Mouse (Mus musculus) ovary, postnatal 10 days (tissue): ENCODE results near the gene 6430548M08Rik.

Source experiments
- DNase-seq: peaks from one replicate; pipeline ENCODE4 v3.0.0; 2022; ENCODE audit warnings: low spot score

Gene 6430548M08Rik

GRCm38 (mm10) chr8:120113758-120114255 is at the start of gene 6430548M08Rik:
6430548M08Rik (plus strand) TSS chr8:120114152.
- DNase-seq, result peak; percentile 96

- no peak for DNase-seq
Measured at GRCm38 (mm10) chr8:120065611-120066010, 48.3 kb upstream of the 6430548M08Rik start.

DNA sequence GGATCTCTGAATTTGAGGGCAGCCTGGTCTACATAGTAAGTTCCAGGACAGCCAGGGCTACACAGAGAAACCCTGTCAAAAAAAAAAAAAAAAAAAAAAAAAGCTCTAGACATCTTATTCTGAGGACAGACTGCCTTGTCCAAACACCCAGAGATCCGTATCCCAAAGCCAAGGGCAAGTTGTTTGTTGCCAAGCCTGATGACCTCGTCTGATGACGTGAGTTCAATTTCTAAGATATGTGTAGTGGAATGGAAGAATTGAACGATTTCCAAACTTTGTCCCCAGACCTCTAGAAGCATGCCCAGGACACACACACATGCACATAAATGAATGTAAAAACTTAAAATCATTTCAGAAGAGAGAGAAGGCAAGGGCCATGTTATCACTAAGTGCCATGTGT is 47.7 kb upstream of the 6430548M08Rik start:
- DNase-seq, result no peak

DNA sequence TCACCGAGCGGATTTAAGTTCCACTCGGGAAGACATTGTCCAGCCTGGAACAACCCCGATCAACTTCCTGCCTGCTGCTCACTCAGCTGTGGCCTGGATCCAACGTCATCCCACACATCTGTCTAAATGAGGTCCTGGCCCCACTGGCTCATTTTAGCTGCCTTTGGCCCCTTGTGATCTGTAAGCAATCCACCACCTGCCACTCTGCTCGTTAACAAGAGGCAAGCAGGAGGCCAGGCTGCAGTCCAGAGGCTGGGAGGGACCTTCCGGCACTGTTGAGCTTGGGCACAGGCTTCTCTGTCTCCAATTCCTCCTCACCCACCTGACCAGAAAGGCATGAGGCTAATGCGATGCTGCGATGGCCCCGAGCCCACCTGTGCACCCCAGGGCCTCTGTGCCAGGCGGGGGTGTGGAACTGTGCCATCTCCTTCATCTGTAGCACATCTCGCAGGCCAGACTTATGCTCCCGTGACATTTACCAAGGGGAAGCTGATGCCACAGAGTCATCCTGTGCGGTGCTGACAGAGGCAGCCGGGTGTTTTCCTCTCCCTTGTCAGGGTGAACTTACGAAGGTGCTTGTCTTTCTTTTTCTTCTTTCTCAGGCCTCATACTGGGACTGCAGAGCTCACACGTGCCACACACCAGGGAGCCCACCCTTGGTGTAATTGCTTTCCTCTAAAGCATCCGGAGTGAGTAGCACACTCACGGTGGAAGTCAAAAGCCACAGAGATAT is 45.9 kb upstream of the 6430548M08Rik start:
- DNase-seq, result no peak

- peak; percentile 81 for DNase-seq
Measured at GRCm38 (mm10) chr8:120071684-120072083, 42.3 kb upstream of the 6430548M08Rik start.

GRCm38 (mm10) chr8:120072259-120072658 is 41.7 kb upstream of the 6430548M08Rik start:
- DNase-seq, result no peak

DNA sequence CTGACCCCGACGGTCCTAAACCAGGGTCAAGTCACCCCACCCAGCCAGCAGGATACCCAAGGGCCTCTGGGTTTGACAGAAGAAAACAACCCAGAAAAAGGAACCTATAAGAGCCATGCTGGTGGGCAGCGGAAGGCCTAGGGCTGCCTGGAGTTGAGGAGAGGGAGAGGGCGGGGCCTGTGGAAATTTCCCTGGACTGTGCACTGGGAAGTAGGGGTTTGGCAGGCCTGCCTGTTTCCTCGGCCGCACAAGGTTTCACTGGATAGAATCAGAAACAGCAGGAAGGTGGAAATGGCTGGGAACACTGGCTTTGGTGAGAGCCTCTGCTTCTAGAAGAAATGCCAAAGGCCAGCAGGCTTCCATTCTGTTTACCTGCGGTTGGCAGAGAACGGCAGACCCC is 41.1 kb upstream of the 6430548M08Rik start:
- no peak for DNase-seq

DNA sequence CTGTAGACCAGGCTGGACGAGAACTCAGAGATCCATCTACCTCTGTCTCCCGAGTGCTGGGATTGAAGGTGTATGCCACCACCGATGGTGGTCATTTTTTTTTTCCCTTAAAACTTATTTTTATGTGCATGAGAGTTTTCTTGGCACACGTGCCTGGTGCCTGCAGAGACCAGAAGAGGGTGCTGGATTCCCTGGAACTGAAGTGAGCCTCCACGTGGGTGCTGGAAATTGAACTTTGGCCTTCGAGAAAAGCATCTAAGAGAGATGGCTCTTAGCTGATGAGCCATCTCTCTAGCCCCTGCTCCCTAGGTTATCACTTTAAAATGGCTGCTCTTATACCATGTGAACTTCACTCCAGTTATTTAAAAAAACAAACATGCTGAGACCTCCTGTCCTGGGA is 39.4 kb upstream of the 6430548M08Rik start:
- no peak for DNase-seq

GRCm38 (mm10) chr8:120075347-120075746 is 38.6 kb upstream of the 6430548M08Rik start:
- DNase-seq, result no peak

DNA sequence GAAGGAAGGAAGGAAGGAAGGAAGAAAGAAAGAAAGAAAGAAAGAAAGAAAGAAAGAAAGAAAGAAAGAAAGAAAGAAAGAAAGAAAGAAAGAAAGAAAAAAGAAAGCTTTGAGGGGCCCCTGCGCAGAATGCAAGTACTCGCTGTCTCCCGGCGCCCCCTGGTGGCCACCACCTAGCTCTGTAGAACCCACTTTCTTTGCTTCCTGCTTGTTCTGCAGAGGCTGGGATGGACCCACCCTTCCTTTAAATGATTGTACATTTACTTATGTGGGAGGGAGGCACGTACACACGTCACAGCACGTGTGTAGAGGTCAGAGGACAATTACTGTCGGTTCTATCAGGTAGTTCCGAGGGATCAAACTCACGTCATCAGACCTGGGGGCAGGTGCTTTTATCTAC is 35.9 kb upstream of the 6430548M08Rik start:
- peak; percentile 45 for DNase-seq

DNA sequence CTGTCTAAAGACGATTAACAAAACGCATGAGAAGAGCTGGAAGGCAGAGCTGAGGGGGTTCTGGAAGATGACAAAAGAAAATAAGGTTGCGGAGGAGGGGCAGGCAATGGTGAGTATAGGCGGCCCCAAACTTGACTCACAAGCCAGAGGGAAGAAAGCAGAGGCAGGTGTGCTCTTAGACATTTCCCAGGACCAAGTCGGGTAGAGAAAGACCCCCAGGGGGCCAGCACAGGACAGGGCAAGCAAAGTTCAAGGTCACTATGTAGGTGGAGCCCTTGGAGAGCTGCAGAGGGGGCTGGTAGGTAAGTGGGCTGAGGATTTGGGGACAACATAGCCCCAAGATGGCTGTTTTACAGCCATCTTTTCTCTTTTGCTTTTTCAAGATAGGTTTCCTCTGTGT is 34.6 kb upstream of the 6430548M08Rik start:
- no peak for DNase-seq

GRCm38 (mm10) chr8:120083261-120083660 is 30.7 kb upstream of the 6430548M08Rik start:
- DNase-seq, result no peak

- no peak for DNase-seq
Measured at GRCm38 (mm10) chr8:120084783-120085182, 29.2 kb upstream of the 6430548M08Rik start.

DNA sequence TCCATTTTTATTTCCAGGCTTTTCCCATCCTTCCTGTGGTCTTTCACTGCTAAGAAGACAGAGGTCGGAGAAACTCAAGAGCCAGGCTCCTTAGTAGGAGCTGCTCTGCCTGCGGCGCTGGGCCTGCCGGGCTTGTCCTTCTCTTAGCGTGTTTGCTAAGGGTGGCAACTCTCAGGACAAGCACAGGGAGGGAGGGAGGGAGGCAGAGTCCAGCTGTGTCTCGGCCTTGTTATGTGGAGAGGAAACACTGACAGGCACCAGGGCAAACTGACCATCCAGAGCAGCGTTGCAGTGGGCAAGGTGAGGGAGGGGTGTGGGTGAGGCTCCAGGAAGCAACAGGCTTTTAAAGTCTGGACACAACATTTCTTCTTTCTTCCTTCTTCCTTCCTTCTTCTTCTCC is 24.4 kb upstream of the 6430548M08Rik start:
- no peak for DNase-seq

DNA sequence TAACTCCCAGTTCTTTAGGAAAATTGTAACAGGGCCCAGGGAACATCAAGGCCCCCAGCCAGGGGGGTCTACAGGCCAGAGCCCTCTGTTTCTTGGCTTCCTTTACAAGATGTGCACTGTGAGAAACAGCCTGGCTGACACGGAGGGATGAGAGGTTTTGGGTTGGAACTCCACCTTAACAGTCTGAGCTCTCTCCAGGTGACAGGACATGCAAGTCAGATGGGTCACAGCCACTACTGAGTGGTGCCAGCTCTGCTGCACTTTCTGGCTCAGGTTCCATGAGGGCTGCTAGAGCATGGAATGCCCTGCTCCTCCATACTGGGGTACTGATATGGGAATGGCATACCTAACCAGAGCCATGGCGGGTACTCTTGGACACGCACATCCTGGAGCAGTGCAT is 22.9 kb upstream of the 6430548M08Rik start:
- no peak for DNase-seq

DNA sequence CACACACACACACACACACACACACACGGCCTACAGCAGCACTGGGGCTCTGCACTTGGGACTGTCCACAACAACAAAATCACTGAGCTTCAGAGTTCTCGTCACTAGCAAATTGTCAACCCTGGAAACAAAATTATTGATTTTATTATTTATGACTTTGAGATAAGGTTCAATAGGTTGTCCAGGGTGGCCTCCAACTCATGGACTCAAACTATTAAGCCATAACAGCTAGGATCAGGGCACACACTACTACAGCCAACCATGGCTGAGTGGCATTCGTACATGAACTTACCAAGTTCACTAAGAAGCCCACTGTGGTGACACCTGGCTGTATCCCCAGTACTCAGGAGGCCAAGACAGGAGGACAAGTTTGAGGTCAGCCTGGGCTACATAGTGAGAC is 20.8 kb upstream of the 6430548M08Rik start:
- no peak for DNase-seq

DNA sequence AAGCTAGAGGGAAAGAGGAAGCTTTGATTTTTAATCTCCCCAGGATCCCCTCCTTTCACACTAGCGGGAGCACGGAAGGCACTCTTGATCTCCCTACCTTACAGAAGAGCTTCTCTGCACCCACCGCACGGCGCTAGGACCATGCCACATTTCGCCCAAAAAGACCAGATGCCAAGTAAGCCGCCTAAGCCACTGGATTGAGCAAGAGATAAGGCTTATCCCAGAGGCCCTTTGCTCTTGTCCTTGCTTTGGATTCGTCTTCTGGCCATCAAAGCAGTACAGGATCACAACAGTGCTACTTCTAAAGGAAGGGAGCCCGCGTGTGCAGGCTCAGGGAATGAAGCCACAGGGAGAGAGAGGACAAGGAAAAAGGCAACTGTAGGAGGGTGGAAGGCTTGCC is 19.2 kb upstream of the 6430548M08Rik start:
- DNase-seq, result no peak

GRCm38 (mm10) chr8:120096486-120096885 is 17.5 kb upstream of the 6430548M08Rik start:
- DNase-seq, result no peak

DNA sequence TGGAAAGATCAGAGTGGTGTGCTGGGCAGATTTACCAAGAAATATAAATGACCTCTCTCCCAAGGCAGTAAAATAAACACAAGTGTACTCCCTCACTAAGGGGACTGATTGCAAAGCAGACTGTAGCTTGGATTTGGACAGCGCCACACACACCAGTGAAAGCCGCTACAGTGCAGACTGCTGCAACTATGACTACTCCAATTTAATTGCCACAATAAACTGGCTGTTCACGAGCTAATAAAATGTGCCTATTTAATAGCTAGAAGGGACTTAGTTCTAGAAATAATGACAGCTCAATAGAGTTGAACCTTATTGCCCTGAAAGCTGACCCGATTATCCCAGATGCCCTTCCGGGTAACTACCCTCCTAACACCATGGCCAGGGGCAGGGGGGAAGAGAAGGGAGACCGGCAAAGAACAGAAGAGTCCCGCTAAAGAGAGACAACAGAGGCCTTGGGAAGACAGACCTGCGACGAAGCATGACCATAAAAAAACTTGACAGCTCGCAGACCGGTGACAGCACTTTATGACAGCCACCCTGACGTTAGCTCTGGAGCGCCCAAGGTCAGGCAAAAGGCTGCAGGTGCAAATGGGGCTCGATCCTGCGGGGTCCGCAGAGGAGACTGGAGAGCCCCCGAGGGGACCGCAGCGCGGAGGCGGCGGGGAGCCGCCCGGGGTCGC is 13.4 kb upstream of the 6430548M08Rik start:
- no peak for DNase-seq

GRCm38 (mm10) chr8:120101068-120101972 is 12.6 kb upstream of the 6430548M08Rik start, which contains the start of gene Zdhhc7:
Zdhhc7 (minus strand) TSS chr8:120101482.
- peak; percentile 70 for DNase-seq

- no peak for DNase-seq
Measured at GRCm38 (mm10) chr8:120103916-120104315, 10.0 kb upstream of the 6430548M08Rik start.

GRCm38 (mm10) chr8:120104721-120105272 is 9.2 kb upstream of the 6430548M08Rik start:
- DNase-seq, result no peak
